Mouse (Mus musculus) CH12.LX (cell line): ENCODE data around the gene Fat1. TPM values are rescaled to one million over a fixed set of nuclear protein-coding genes. Genes with fewer than 3 reads are reported as not detected.

Experiments
- DNase-seq: peaks from one replicate; pipeline ENCODE4 v3.0.0-alpha.2; 2013; ENCODE audit errors: extremely low read depth
- H3K27ac ChIP-seq: 2 replicates; pipeline ENCODE4 v1.5.1; 2012; ENCODE audit warnings: low read depth, mild to moderate bottlenecking, control low read depth, moderate library complexity; ENCODE audit not compliant: insufficient read depth
- H3K27me3 ChIP-seq: replicated peaks from 2 replicates; pipeline ENCODE3; 2012; ENCODE audit warnings: inconsistent platforms
- H3K36me3 ChIP-seq, 2 experiments: replicated peaks in 1 of 2; 2 replicates each; pipeline versions ENCODE3 to v1.6.1; 2012; ENCODE audit warnings: inconsistent platforms in 1 of 2, low read length in 1 of 2, mild to moderate bottlenecking in 1 of 2, mixed read lengths in 1 of 2, moderate library complexity in 1 of 2; ENCODE audit not compliant: control insufficient read depth in 1 of 2, insufficient read depth in 1 of 2
- H3K4me1 ChIP-seq, 2 experiments: 2 replicates each; pipeline ENCODE4 v1.6.1; 2012; ENCODE audit warnings: inconsistent platforms in 1 of 2, moderate library complexity in 1 of 2; ENCODE audit not compliant: insufficient read depth in 2 of 2, control insufficient read depth in 1 of 2
- H3K4me2 ChIP-seq: 2 replicates; pipeline ENCODE4 v1.6.1; 2012; ENCODE audit warnings: low read depth, mild to moderate bottlenecking, control low read depth; ENCODE audit not compliant: poor library complexity, insufficient read depth, severe bottlenecking
- H3K4me3 ChIP-seq, 3 experiments: fragments of 150-350 bp in 1 of 3; sonication (generic) in 1 of 3; replicated peaks in 1 of 3; 2 replicates each; pipeline versions ENCODE3 to v1.5.1; 2011 to 2012; ENCODE audit warnings: low read depth in 2 of 3, low read length in 2 of 3, mild to moderate bottlenecking in 2 of 3, moderate library complexity in 2 of 3, control low read depth in 1 of 3, improper control_type of control experiment in 1 of 3, inconsistent platforms in 1 of 3, mixed read lengths in 1 of 3; ENCODE audit not compliant: poor library complexity in 1 of 3
- H3K79me2 ChIP-seq: replicated peaks from 2 replicates; pipeline ENCODE4 v1.6.1; 2012; ENCODE audit warnings: mild to moderate bottlenecking, moderate library complexity; ENCODE audit not compliant: control insufficient read depth, poor library complexity, insufficient read depth, severe bottlenecking; ENCODE audit errors: extremely low read depth
- H3K9ac ChIP-seq: 2 replicates; pipeline ENCODE4 v1.6.1; 2012; ENCODE audit warnings: low read depth, mild to moderate bottlenecking, control low read depth, moderate library complexity; ENCODE audit not compliant: insufficient read depth
- H3K9me3 ChIP-seq: replicated peaks from 2 replicates; pipeline ENCODE3; 2012; ENCODE audit warnings: low read length, inconsistent platforms, mixed read lengths
- CHD1 ChIP-seq: IDR thresholded peaks from 2 replicates; pipeline ENCODE4 v1.6.1; 2012; ENCODE audit warnings: low read depth, low read length, improper control_type of control experiment, inconsistent platforms
- HCFC1 ChIP-seq: IDR thresholded peaks from 2 replicates; pipeline ENCODE4 v1.6.1; 2012; ENCODE audit warnings: low read depth, mild to moderate bottlenecking, inconsistent platforms, low read length, improper control_type of control experiment
- IRF4 ChIP-seq: IDR thresholded peaks from 2 replicates; pipeline ENCODE4 v1.6.1; 2014; ENCODE audit warnings: low read depth, mild to moderate bottlenecking, inconsistent platforms, low read length, improper control_type of control experiment
- MEF2A ChIP-seq: IDR thresholded peaks from 2 replicates; pipeline ENCODE4 v1.6.1; 2014; ENCODE audit warnings: low read depth, mild to moderate bottlenecking, inconsistent platforms, low read length, improper control_type of control experiment, borderline replicate concordance
- NRF1 ChIP-seq: IDR thresholded peaks from 2 replicates; pipeline ENCODE4 v1.6.1; 2014; ENCODE audit warnings: low read depth, mild to moderate bottlenecking, inconsistent platforms, low read length, improper control_type of control experiment, moderate library complexity
- POLR2AphosphoS2 ChIP-seq: IDR thresholded peaks from 2 replicates; pipeline ENCODE4 v1.6.1; 2011; ENCODE audit warnings: low read depth, low read length, improper control_type of control experiment
- RCOR1 ChIP-seq: conservative IDR thresholded peaks from 2 replicates; pipeline ENCODE4 v1.6.1; 2012; ENCODE audit warnings: low read depth, mild to moderate bottlenecking, inconsistent platforms, low read length, improper control_type of control experiment
- SIN3A ChIP-seq: IDR thresholded peaks from 2 replicates; pipeline ENCODE4 v1.6.1; 2012; ENCODE audit warnings: low read length, improper control_type of control experiment, inconsistent platforms
- TBP ChIP-seq: conservative IDR thresholded peaks from 2 replicates; pipeline ENCODE4 v1.6.1; 2011; ENCODE audit warnings: low read depth, low read length, improper control_type of control experiment
- TCF12 ChIP-seq: IDR thresholded peaks from 2 replicates; pipeline ENCODE4 v1.6.1; 2014; ENCODE audit warnings: low read depth, mild to moderate bottlenecking, inconsistent platforms, low read length, improper control_type of control experiment
- USF2 ChIP-seq: conservative IDR thresholded peaks from 2 replicates; pipeline ENCODE4 v1.6.1; 2011; ENCODE audit warnings: low read depth, low read length, improper control_type of control experiment
- ZKSCAN1 ChIP-seq: IDR thresholded peaks from 2 replicates; pipeline ENCODE4 v1.6.1; 2012; ENCODE audit warnings: low read depth, inconsistent platforms, low read length, improper control_type of control experiment, borderline replicate concordance
- dilution Hi-C: fragments of 300-500 bp; cut with MboI; formaldehyde crosslinking; loops from 2 replicates; pipeline ENCODE4 v1.14.3; 2020; ENCODE audit warnings: low sequenced_read_pairs; ENCODE audit not compliant: extremely low pct_unique_long_range_greater_than_20kb, extremely low pct_ligation_motif_present
- in situ Hi-C: fragments of 300-500 bp; cut with MboI; formaldehyde crosslinking; loops from 3 replicates; pipeline ENCODE4 v1.14.3; 2019; ENCODE audit warnings: low sequenced_read_pairs, low pct_ligation_motif_present, low pct_unique_long_range_greater_than_20kb, mixed read lengths
- polyA plus RNA-seq: library from polyadenylated mRNA; unstranded; fragments of >175 nt; gene quantifications from 2 replicates; pipeline ENCODE4 v1.2.1, GENCODE M21; 2012; ENCODE audit warnings: low read depth; ENCODE audit not compliant: insufficient read length
- total RNA-seq, 2 experiments: library from RNA; depleted of rRNA; stranded (reverse); fragments of 300-350 nt in 1 of 2; fragments of >200 nt in 1 of 2; gene quantifications; 2 replicates each; pipeline ENCODE4 v1.2.3; 2012 to 2014

Fat1 gene
- total and polyA plus RNA-seq, 3 experiments: under 0.01 TPM; not detected in 2

- no peak for DNase-seq
- H3K36me3 ChIP-seq: no peaks in the 10 kb centered on the region
- in situ Hi-C loops: no loop called here
- H3K27me3 ChIP-seq: no peaks in the 10 kb centered on the region
- H3K4me1 ChIP-seq: no peaks in the 10 kb centered on the region
- H3K79me2 ChIP-seq: no peaks in the 10 kb centered on the region
- no peak overlapping the region for H3K27ac ChIP-seq
- peak overlapping the region in 1 of 3 experiments; percentile 15 for H3K4me3 ChIP-seq
- TF ChIP-seq NRF1 (no peak), RCOR1 (no peak), IRF4 (no peak), SIN3A (no peak), MEF2A (no peak), HCFC1 (no peak), TCF12 (no peak), TBP (no peak), POLR2AphosphoS2 (no peak), USF2 (no peak), CHD1 (no peak)
- TF ChIP-seq, all 38 proteins: peak for 0
- no peak overlapping the region for H3K4me2 ChIP-seq
- H3K9ac ChIP-seq: no peak overlapping the region
- H3K9me3 ChIP-seq: peaks cover 75% of the 10 kb centered on the region
- dilution Hi-C loops: no loop called here
Observed at GRCm38 (mm10) chr8:45001577-45002197, 66.4 kb downstream of the Fat1 start.

- Histone ChIP-seq H3K4me1 (no peaks in the 10 kb centered on the region), H3K79me2 (no peaks in the 10 kb centered on the region), H3K4me3 (no peak overlapping the region), H3K9ac (no peak overlapping the region), H3K4me2 (no peak overlapping the region), H3K9me3 (peaks cover 72% of the 10 kb centered on the region), H3K36me3 (no peaks in the 10 kb centered on the region), H3K27ac (no peak overlapping the region), H3K27me3 (no peaks in the 10 kb centered on the region)
- DNase-seq: no peak
- dilution Hi-C loops (no loop called here), in situ Hi-C loops (no loop called here)
- no peak for TF ChIP-seq ZKSCAN1
Observed at GRCm38 (mm10) chr8:45002686-45003085, 67.4 kb downstream of the Fat1 start.

- in situ Hi-C loops (no loop called here), dilution Hi-C loops (no loop called here)
- Histone ChIP-seq H3K36me3 (no peaks in the 10 kb centered on the region), H3K79me2 (no peaks in the 10 kb centered on the region), H3K27me3 (no peaks in the 10 kb centered on the region), H3K9me3 (peaks cover 72% of the 10 kb centered on the region), H3K4me3 (no peak overlapping the region), H3K4me2 (no peak overlapping the region), H3K27ac (no peak overlapping the region), H3K4me1 (no peaks in the 10 kb centered on the region), H3K9ac (no peak overlapping the region)
- DNase-seq: no peak
- no peak for TF ChIP-seq CHD1
Observed at GRCm38 (mm10) chr8:45004021-45004420, 68.8 kb downstream of the Fat1 start.
